Mouse (Mus musculus) midbrain, postnatal 0 days (tissue): ENCODE results near the gene Vps37c. TPM values are rescaled to one million over a fixed set of nuclear protein-coding genes. Genes with fewer than 3 reads are reported as not detected.

Experiments
- ATAC-seq: fragments of 200-750 bp; cut with Nextera tagmentation; 2 replicates; pipeline ENCODE4 v1.8.0; 2017; ENCODE audit warnings: moderate number of reproducible peaks, mild to moderate bottlenecking, moderate TSS enrichment, moderate library complexity; ENCODE audit not compliant: low FRiP score
- DNase-seq: peaks from one replicate; pipeline ENCODE4 v3.0.0-alpha.2; 2015; ENCODE audit warnings: low spot score
- H3K27ac ChIP-seq: fragments of 300-500 bp; sonication (generic); 2 replicates; pipeline ENCODE4 v1.5.1; 2014; ENCODE audit warnings: low read depth, mild to moderate bottlenecking, low read length, mixed read lengths
- H3K27me3 ChIP-seq: fragments of 300-500 bp; sonication (generic); 2 replicates; pipeline ENCODE4 v1.6.1; 2014; ENCODE audit warnings: low read length, control low read depth, mixed read lengths; ENCODE audit not compliant: insufficient read depth
- H3K36me3 ChIP-seq: fragments of 300-500 bp; sonication (generic); 2 replicates; pipeline ENCODE4 v1.6.1; 2014; ENCODE audit warnings: low read length, control low read depth, mixed read lengths; ENCODE audit not compliant: insufficient read depth
- H3K4me1 ChIP-seq: fragments of 300-500 bp; sonication (generic); 2 replicates; pipeline ENCODE4 v1.6.1; 2014; ENCODE audit warnings: mild to moderate bottlenecking, control low read depth, antibody characterized with exemption, low read length, mixed read lengths; ENCODE audit not compliant: insufficient read depth
- H3K4me2 ChIP-seq: fragments of 300-500 bp; sonication (generic); 2 replicates; pipeline ENCODE4 v1.6.1; 2014; ENCODE audit warnings: low read depth, mild to moderate bottlenecking, low read length, mixed read lengths; ENCODE audit not compliant: poor library complexity, severe bottlenecking
- H3K4me3 ChIP-seq: fragments of 300-500 bp; sonication (generic); 2 replicates; pipeline ENCODE4 v1.5.1; 2014; ENCODE audit warnings: low read depth, mild to moderate bottlenecking, low read length, moderate library complexity
- H3K9ac ChIP-seq: fragments of 300-500 bp; sonication (generic); replicated peaks from 2 replicates; pipeline ENCODE4 v1.6.1; 2014; ENCODE audit warnings: mild to moderate bottlenecking, low read length, moderate library complexity, mixed read lengths; ENCODE audit not compliant: poor library complexity, severe bottlenecking
- H3K9me3 ChIP-seq: fragments of 300-500 bp; sonication (generic); 2 replicates; pipeline ENCODE4 v1.6.1; 2016; ENCODE audit warnings: low read length, control low read depth
- CTCF ChIP-seq: IDR thresholded peaks from 2 replicates; pipeline ENCODE4 v1.5.1; 2016; ENCODE audit warnings: antibody characterized with exemption, mild to moderate bottlenecking
- WGBS: fragments of 180-500 bp; shearing (Covaris S2); extraction: QIAGEN DNeasy Blood & Tissue Kit; methylation state at CpG from one replicate; pipeline ENCODE4 v1.1.7; 2014; 5-methylcytosine and 5-hydroxymethylcytosine counted together
- polyA plus RNA-seq: library from polyadenylated mRNA; unstranded; fragments of >200 nt; fragmentation: Nextera tagmentation; extraction: Ambion mirVana; gene quantifications from 2 replicates; pipeline ENCODE4 v1.2.1, GENCODE M21; 2015
- total RNA-seq: library from RNA; depleted of rRNA; stranded (reverse); fragments of >200 nt; gene quantifications from 2 replicates; pipeline ENCODE4 v1.2.3, GENCODE M21; 2014

The Vps37c gene
- total and polyA plus RNA-seq, 2 experiments from 2014 or later: 17.5 to 22.9 TPM

- TF ChIP-seq CTCF: no peak
These were observed 54.0 kb downstream of the Vps37c start for GRCm38 (mm10) chr19:10742565-10742964.

GRCm38 (mm10) chr19:10747182-10747581, 58.6 kb downstream of the Vps37c start:
- Histone ChIP-seq H3K9ac (no peak overlapping the region), H3K27me3 (no peaks in the 10 kb centered on the region), H3K4me1 (no peaks in the 10 kb centered on the region), H3K9me3 (no peaks in the 10 kb centered on the region), H3K27ac (no peak overlapping the region), H3K4me3 (no peak overlapping the region), H3K4me2 (no peak overlapping the region), H3K36me3 (no peaks in the 10 kb centered on the region)
- TF ChIP-seq CTCF: no peak
- DNase-seq: no peak
- 87% methylated on average over 7 of the region's 7 CpGs for WGBS
- no peak for ATAC-seq

More at GRCm38 (mm10) chr19:10742565-10742964, 54.0 kb downstream of the Vps37c start:
- DNase-seq (no peak), ATAC-seq (no peak)
- no peaks in the 10 kb centered on the region for H3K4me1 ChIP-seq
- no peaks in the 10 kb centered on the region for H3K9me3 ChIP-seq
- 85% methylated on average over 3 of the region's 3 CpGs for WGBS
- H3K4me3 ChIP-seq: no peak overlapping the region
- H3K9ac ChIP-seq: no peak overlapping the region
- H3K27me3 ChIP-seq: no peaks in the 10 kb centered on the region
- H3K27ac ChIP-seq: no peak overlapping the region
- no peak overlapping the region for H3K4me2 ChIP-seq
- H3K36me3 ChIP-seq: no peaks in the 10 kb centered on the region

GRCm38 (mm10) chr19:10747718-10748117, 59.2 kb downstream of the Vps37c start:
- 88% methylated on average over 6 of the region's 6 CpGs for WGBS
- Histone ChIP-seq H3K4me2 (no peak overlapping the region), H3K27me3 (no peaks in the 10 kb centered on the region), H3K27ac (no peak overlapping the region), H3K9ac (no peak overlapping the region), H3K9me3 (no peaks in the 10 kb centered on the region), H3K4me3 (no peak overlapping the region), H3K36me3 (no peaks in the 10 kb centered on the region), H3K4me1 (no peaks in the 10 kb centered on the region)
- ATAC-seq (no peak), DNase-seq (no peak)
- TF ChIP-seq CTCF: no peak

- DNase-seq (no peak), ATAC-seq (no peak)
- no peaks in the 10 kb centered on the region for H3K36me3 ChIP-seq
- no peak overlapping the region for H3K4me2 ChIP-seq
- H3K4me3 ChIP-seq: no peak overlapping the region
- 47% methylated on average over 11 of the region's 11 CpGs for WGBS
- no peak overlapping the region for H3K27ac ChIP-seq
- H3K9ac ChIP-seq: no peak overlapping the region
- H3K27me3 ChIP-seq: no peaks in the 10 kb centered on the region
- no peaks in the 10 kb centered on the region for H3K4me1 ChIP-seq
- no peak for TF ChIP-seq CTCF
- H3K9me3 ChIP-seq: no peaks in the 10 kb centered on the region
These were observed 60.0 kb downstream of the Vps37c start for GRCm38 (mm10) chr19:10748401-10749102.

GRCm38 (mm10) chr19:10749295-10749694, 60.8 kb downstream of the Vps37c start:
- ATAC-seq (no peak), DNase-seq (no peak)
- no peak overlapping the region for H3K9ac ChIP-seq
- WGBS: 84% methylated on average over 6 of the region's 6 CpGs
- TF ChIP-seq CTCF: no peak
- no peak overlapping the region for H3K4me2 ChIP-seq
- H3K27me3 ChIP-seq: no peaks in the 10 kb centered on the region
- H3K4me3 ChIP-seq: no peak overlapping the region
- no peaks in the 10 kb centered on the region for H3K4me1 ChIP-seq
- no peak overlapping the region for H3K27ac ChIP-seq
- H3K9me3 ChIP-seq: no peaks in the 10 kb centered on the region
- no peaks in the 10 kb centered on the region for H3K36me3 ChIP-seq

- H3K9me3 ChIP-seq: no peaks in the 10 kb centered on the region
- no peak overlapping the region for H3K27ac ChIP-seq
- no peak overlapping the region for H3K4me3 ChIP-seq
- H3K27me3 ChIP-seq: no peaks in the 10 kb centered on the region
- no peak for TF ChIP-seq CTCF
- no peak overlapping the region for H3K4me2 ChIP-seq
- DNase-seq (no peak), ATAC-seq (no peak)
- no peak overlapping the region for H3K9ac ChIP-seq
- H3K36me3 ChIP-seq: no peaks in the 10 kb centered on the region
- WGBS: 91% methylated on average over 6 of the region's 6 CpGs
- H3K4me1 ChIP-seq: no peaks in the 10 kb centered on the region
These were observed 61.6 kb downstream of the Vps37c start for GRCm38 (mm10) chr19:10750161-10750560.
